Mouse (Mus musculus): Measurements from ENCODE around the gene Olfr525. TPM values are rescaled to one million over a fixed set of nuclear protein-coding genes. Genes with fewer than 3 reads are reported as not detected.

Olfr525 gene
- not detected for polyA plus RNA-seq (2014; fragmentation: Illumina TruSeq; extraction: RNeasy Lipid Tissue Mini Kit (QIAGEN cat#74804); ENCODE audit: low read depth, low replicate concordance)

GRCm38 (mm10) chr7:140320558-140320957, at the start of gene Olfr525:
Gene Olfr525 (plus strand): TSS chr7:140320858.

GRCm38 (mm10) chr7:140333717-140334116, 13.1 kb downstream of the Olfr525 start, which contains the start of gene Olfr527:
Gene Olfr527 (plus strand): TSS chr7:140334017.

GRCm38 (mm10) chr7:140361571-140361970, 40.9 kb downstream of the Olfr525 start, which contains the start of gene Olfr60:
Gene Olfr60 (minus strand): TSS chr7:140361671.

GRCm38 (mm10) chr7:140376231-140376630, 55.6 kb downstream of the Olfr525 start, which contains the start of gene Olfr530:
Gene Olfr530 (minus strand): TSS chr7:140376331.

Other genes with a start within 250 kb of the Olfr525 start
- not detected for gene Caly, start 238.3 kb upstream of the Olfr525 start, polyA plus RNA-seq (2014; fragmentation: Illumina TruSeq; extraction: RNeasy Lipid Tissue Mini Kit (QIAGEN cat#74804); ENCODE audit: low read depth, low replicate concordance)
- not detected for gene Prap1, start 227.5 kb upstream of the Olfr525 start, polyA plus RNA-seq (2014; fragmentation: Illumina TruSeq; extraction: RNeasy Lipid Tissue Mini Kit (QIAGEN cat#74804); ENCODE audit: low read depth, low replicate concordance)
- 85.6 TPM for gene Fuom, start 218.4 kb upstream of the Olfr525 start, polyA plus RNA-seq (2014; fragmentation: Illumina TruSeq; extraction: RNeasy Lipid Tissue Mini Kit (QIAGEN cat#74804); ENCODE audit: low read depth, low replicate concordance)
- 6.8 TPM for gene Paox, start 205.1 kb upstream of the Olfr525 start, polyA plus RNA-seq (2014; fragmentation: Illumina TruSeq; extraction: RNeasy Lipid Tissue Mini Kit (QIAGEN cat#74804); ENCODE audit: low read depth, low replicate concordance)
- 535 TPM for gene Echs1, start 204.4 kb upstream of the Olfr525 start, polyA plus RNA-seq (2014; fragmentation: Illumina TruSeq; extraction: RNeasy Lipid Tissue Mini Kit (QIAGEN cat#74804); ENCODE audit: low read depth, low replicate concordance)
- gene Mtg1, start 183.3 kb upstream of the Olfr525 start, polyA plus RNA-seq (2014; fragmentation: Illumina TruSeq; extraction: RNeasy Lipid Tissue Mini Kit (QIAGEN cat#74804); ENCODE audit: low read depth, low replicate concordance) = 41.4 TPM
- 0.63 TPM for gene Sprn, start 166.0 kb upstream of the Olfr525 start, polyA plus RNA-seq (2014; fragmentation: Illumina TruSeq; extraction: RNeasy Lipid Tissue Mini Kit (QIAGEN cat#74804); ENCODE audit: low read depth, low replicate concordance)
- not detected for gene Olfr522, start 156.1 kb upstream of the Olfr525 start, polyA plus RNA-seq (2014; fragmentation: Illumina TruSeq; extraction: RNeasy Lipid Tissue Mini Kit (QIAGEN cat#74804); ENCODE audit: low read depth, low replicate concordance)
- gene Olfr523, start 147.6 kb upstream of the Olfr525 start, polyA plus RNA-seq (2014; fragmentation: Illumina TruSeq; extraction: RNeasy Lipid Tissue Mini Kit (QIAGEN cat#74804); ENCODE audit: low read depth, low replicate concordance) = not detected
- not detected for gene Olfr524, start 114.9 kb upstream of the Olfr525 start, polyA plus RNA-seq (2014; fragmentation: Illumina TruSeq; extraction: RNeasy Lipid Tissue Mini Kit (QIAGEN cat#74804); ENCODE audit: low read depth, low replicate concordance)
- 0.13 TPM for gene Cd163l1, start 102.6 kb upstream of the Olfr525 start, polyA plus RNA-seq (2014; fragmentation: Illumina TruSeq; extraction: RNeasy Lipid Tissue Mini Kit (QIAGEN cat#74804); ENCODE audit: low read depth, low replicate concordance)
- gene 5830411N06Rik, start 73.6 kb upstream of the Olfr525 start, polyA plus RNA-seq (2014; fragmentation: Illumina TruSeq; extraction: RNeasy Lipid Tissue Mini Kit (QIAGEN cat#74804); ENCODE audit: low read depth, low replicate concordance) = not detected
- gene Olfr527, start 13.2 kb downstream of the Olfr525 start, polyA plus RNA-seq (2014; fragmentation: Illumina TruSeq; extraction: RNeasy Lipid Tissue Mini Kit (QIAGEN cat#74804); ENCODE audit: low read depth, low replicate concordance) = not detected
- gene Olfr60, start 40.8 kb downstream of the Olfr525 start, polyA plus RNA-seq (2014; fragmentation: Illumina TruSeq; extraction: RNeasy Lipid Tissue Mini Kit (QIAGEN cat#74804); ENCODE audit: low read depth, low replicate concordance) = not detected
- gene Olfr530, start 55.5 kb downstream of the Olfr525 start, polyA plus RNA-seq (2014; fragmentation: Illumina TruSeq; extraction: RNeasy Lipid Tissue Mini Kit (QIAGEN cat#74804); ENCODE audit: low read depth, low replicate concordance) = not detected
- not detected for gene Olfr531, start 82.1 kb downstream of the Olfr525 start, polyA plus RNA-seq (2014; fragmentation: Illumina TruSeq; extraction: RNeasy Lipid Tissue Mini Kit (QIAGEN cat#74804); ENCODE audit: low read depth, low replicate concordance)
- gene Olfr532, start 100.8 kb downstream of the Olfr525 start, polyA plus RNA-seq (2014; fragmentation: Illumina TruSeq; extraction: RNeasy Lipid Tissue Mini Kit (QIAGEN cat#74804); ENCODE audit: low read depth, low replicate concordance) = not detected
- gene Olfr533, start 142.5 kb downstream of the Olfr525 start, polyA plus RNA-seq (2014; fragmentation: Illumina TruSeq; extraction: RNeasy Lipid Tissue Mini Kit (QIAGEN cat#74804); ENCODE audit: low read depth, low replicate concordance) = not detected
- not detected for gene Olfr535, start 163.4 kb downstream of the Olfr525 start, polyA plus RNA-seq (2014; fragmentation: Illumina TruSeq; extraction: RNeasy Lipid Tissue Mini Kit (QIAGEN cat#74804); ENCODE audit: low read depth, low replicate concordance)
- not detected for gene Olfr536, start 186.5 kb downstream of the Olfr525 start, polyA plus RNA-seq (2014; fragmentation: Illumina TruSeq; extraction: RNeasy Lipid Tissue Mini Kit (QIAGEN cat#74804); ENCODE audit: low read depth, low replicate concordance)
- not detected for gene Olfr538, start 247.0 kb downstream of the Olfr525 start, polyA plus RNA-seq (2014; fragmentation: Illumina TruSeq; extraction: RNeasy Lipid Tissue Mini Kit (QIAGEN cat#74804); ENCODE audit: low read depth, low replicate concordance)

Measured in heart, adult 10 weeks (tissue).